Mouse (Mus musculus) central nervous system, embryonic 11.5 days (tissue): ENCODE measurements around the gene Cox7b2. TPM values are rescaled to one million over a fixed set of nuclear protein-coding genes. Genes with fewer than 3 reads are reported as not detected.

Experiments used
- polyA plus RNA-seq: library from polyadenylated mRNA; depleted of rRNA; stranded (reverse); fragments of >200 nt; gene quantifications from 2 replicates; pipeline ENCODE4 v1.2.3, GENCODE M21; 2012; rRNA removed

Gene Cox7b2
- polyA plus RNA-seq: not detected in 2 replicates

GRCm38 (mm10) chr5:71548079-71548478 is at the start of gene Cox7b2:
Cox7b2 (minus strand) TSS chr5:71548205.

Other genes with a start within 250 kb of the Cox7b2 start
- 0.30 TPM in 2 replicates for gene Gabrb1, start 109.9 kb upstream of the Cox7b2 start, polyA plus RNA-seq
- gene Gabra4, start 110.1 kb upstream of the Cox7b2 start, polyA plus RNA-seq: 0.43 and 1.5 TPM in 2 replicates